Mouse (Mus musculus): ENCODE results near the gene Pus3. TPM values are rescaled to one million over a fixed set of nuclear protein-coding genes. Genes with fewer than 3 reads are reported as not detected.

The Pus3 gene
- polyA plus RNA-seq, 1 experiment: 3.1 TPM

GRCm38 (mm10) chr9:35561583-35561982 lies 3.2 kb downstream of the Pus3 start:
- Histone ChIP-seq H3K79me3 (ENCODE audit: low read depth) (peaks cover 46% of the 10 kb centered on the region), H3K36me3 (ENCODE audit: control insufficient read depth, insufficient read depth) (peaks cover 59% of the 10 kb centered on the region), H3K4me3 (ENCODE audit: insufficient read depth, poor library complexity, severe bottlenecking) (no peak overlapping the region), H3K27me3 (ENCODE audit: control insufficient read depth, insufficient read depth, insufficient read length) (peaks cover 13% of the 10 kb centered on the region), H3ac (ENCODE audit: control insufficient read depth, insufficient read length, low read depth) (no peak overlapping the region), H3K79me2 (ENCODE audit: control insufficient read depth, insufficient read depth) (peaks cover 72% of the 10 kb centered on the region)
- TF ChIP-seq CTCF (IDR thresholded peaks at IDR 0.05; ENCODE audit: control insufficient read depth, insufficient read depth, insufficient read length) (no peak), FOSL1 (IDR thresholded peaks at IDR 0.05; ENCODE audit: insufficient read depth, low read length, poor library complexity, severe bottlenecking) (no peak), MYOD1 (IDR thresholded peaks at IDR 0.05; ENCODE audit: control insufficient read depth, insufficient read length, low read depth) (no peak), MYOG (IDR thresholded peaks at IDR 0.05; ENCODE audit: control insufficient read depth, extremely low read depth, insufficient read length) (no peak), MAX (IDR thresholded peaks at IDR 0.05) (no peak), CEBPB (IDR thresholded peaks at IDR 0.05; ENCODE audit: low read depth) (no peak), USF1 (IDR thresholded peaks at IDR 0.05; ENCODE audit: low read depth) (no peak)

- H3ac ChIP-seq (ENCODE audit: control insufficient read depth, insufficient read length, low read depth): no peak overlapping the region
- H3K27me3 ChIP-seq (ENCODE audit: control insufficient read depth, insufficient read depth, insufficient read length): no peaks in the 10 kb centered on the region
- H3K36me3 ChIP-seq (ENCODE audit: control insufficient read depth, insufficient read depth): peaks cover 78% of the 10 kb centered on the region
- peaks cover 59% of the 10 kb centered on the region for H3K79me3 ChIP-seq (ENCODE audit: low read depth)
- TF ChIP-seq MYOG (IDR thresholded peaks at IDR 0.05; ENCODE audit: control insufficient read depth, extremely low read depth, insufficient read length) (no peak), MYOD1 (IDR thresholded peaks at IDR 0.05; ENCODE audit: control insufficient read depth, insufficient read length, low read depth) (no peak), USF1 (IDR thresholded peaks at IDR 0.05; ENCODE audit: low read depth) (no peak), CTCF (IDR thresholded peaks at IDR 0.05; ENCODE audit: control insufficient read depth, insufficient read depth, insufficient read length) (no peak), CEBPB (IDR thresholded peaks at IDR 0.05; ENCODE audit: low read depth) (no peak), MAX (IDR thresholded peaks at IDR 0.05) (no peak), FOSL1 (IDR thresholded peaks at IDR 0.05; ENCODE audit: insufficient read depth, low read length, poor library complexity, severe bottlenecking) (no peak)
- peaks cover 100% of the 10 kb centered on the region for H3K79me2 ChIP-seq (ENCODE audit: control insufficient read depth, insufficient read depth)
- no peak overlapping the region for H3K4me3 ChIP-seq (ENCODE audit: insufficient read depth, poor library complexity, severe bottlenecking)
Measured at GRCm38 (mm10) chr9:35564536-35565240, 6.3 kb downstream of the Pus3 start.

GRCm38 (mm10) chr9:35567995-35568394 lies 9.6 kb downstream of the Pus3 start:
- TF ChIP-seq CEBPB (IDR thresholded peaks at IDR 0.05; ENCODE audit: low read depth) (no peak), FOSL1 (IDR thresholded peaks at IDR 0.05; ENCODE audit: insufficient read depth, low read length, poor library complexity, severe bottlenecking) (no peak), USF1 (IDR thresholded peaks at IDR 0.05; ENCODE audit: low read depth) (no peak), MYOG (IDR thresholded peaks at IDR 0.05; ENCODE audit: control insufficient read depth, extremely low read depth, insufficient read length) (no peak)
- H3ac ChIP-seq (ENCODE audit: control insufficient read depth, insufficient read length, low read depth): no peak overlapping the region
- peaks cover 52% of the 10 kb centered on the region for H3K36me3 ChIP-seq (ENCODE audit: control insufficient read depth, insufficient read depth)
- H3K79me3 ChIP-seq (ENCODE audit: low read depth): peaks cover 36% of the 10 kb centered on the region
- no peaks in the 10 kb centered on the region for H3K27me3 ChIP-seq (ENCODE audit: control insufficient read depth, insufficient read depth, insufficient read length)
- H3K79me2 ChIP-seq (ENCODE audit: control insufficient read depth, insufficient read depth): peaks cover 67% of the 10 kb centered on the region
- no peak overlapping the region for H3K4me3 ChIP-seq (ENCODE audit: insufficient read depth, poor library complexity, severe bottlenecking)

GRCm38 (mm10) chr9:35569571-35570534 lies 11.5 kb downstream of the Pus3 start, which contains the start of the genes Pate2 and Hyls1:
TSS of gene Pate2 (plus strand) at chr9:35570284.
TSS of gene Hyls1 (minus strand) at chr9:35570398.
- TF ChIP-seq MAX (IDR thresholded peaks at IDR 0.05) (peak; percentile 26), CEBPB (IDR thresholded peaks at IDR 0.05; ENCODE audit: low read depth) (no peak)
- peaks cover 26% of the 10 kb centered on the region for H3K79me3 ChIP-seq (ENCODE audit: low read depth)
- H3K79me2 ChIP-seq (ENCODE audit: control insufficient read depth, insufficient read depth): peaks cover 49% of the 10 kb centered on the region
- H3K4me3 ChIP-seq (ENCODE audit: insufficient read depth, poor library complexity, severe bottlenecking): peak within 1 kb of the TSS; percentile 68
- peak within 1 kb of the TSS; percentile 82 for H3ac ChIP-seq (ENCODE audit: control insufficient read depth, insufficient read length, low read depth)
- no peaks in the 10 kb centered on the region for H3K27me3 ChIP-seq (ENCODE audit: control insufficient read depth, insufficient read depth, insufficient read length)
- peaks cover 35% of the 10 kb centered on the region for H3K36me3 ChIP-seq (ENCODE audit: control insufficient read depth, insufficient read depth)

- Histone ChIP-seq H3K36me3 (ENCODE audit: control insufficient read depth, insufficient read depth) (peaks cover 27% of the 10 kb centered on the region), H3K79me2 (ENCODE audit: control insufficient read depth, insufficient read depth) (peaks cover 41% of the 10 kb centered on the region), H3K79me3 (ENCODE audit: low read depth) (peaks cover 20% of the 10 kb centered on the region), H3ac (ENCODE audit: control insufficient read depth, insufficient read length, low read depth) (no peak overlapping the region), H3K4me3 (ENCODE audit: insufficient read depth, poor library complexity, severe bottlenecking) (peak overlapping the region; percentile 68), H3K27me3 (ENCODE audit: control insufficient read depth, insufficient read depth, insufficient read length) (no peaks in the 10 kb centered on the region)
- TF ChIP-seq MYOD1 (IDR thresholded peaks at IDR 0.05; ENCODE audit: control insufficient read depth, insufficient read length, low read depth) (no peak), CEBPB (IDR thresholded peaks at IDR 0.05; ENCODE audit: low read depth) (no peak), MAX (IDR thresholded peaks at IDR 0.05) (no peak), CTCF (IDR thresholded peaks at IDR 0.05; ENCODE audit: control insufficient read depth, insufficient read depth, insufficient read length) (no peak), MYOG (IDR thresholded peaks at IDR 0.05; ENCODE audit: control insufficient read depth, extremely low read depth, insufficient read length) (no peak), USF1 (IDR thresholded peaks at IDR 0.05; ENCODE audit: low read depth) (no peak), FOSL1 (IDR thresholded peaks at IDR 0.05; ENCODE audit: insufficient read depth, low read length, poor library complexity, severe bottlenecking) (no peak)
Measured at GRCm38 (mm10) chr9:35570663-35571062, 12.3 kb downstream of the Pus3 start.

All from C2C12 (cell line).